Mouse (Mus musculus) adrenal gland (tissue): Measurements from ENCODE around the gene Elovl6.

Experiments
- intact Hi-C: fragments of 180-260 bp; cut with DNase I; formaldehyde crosslinking; loops from one replicate; pipeline ENCODE4 v1.15.1; 2025

The Elovl6 gene

GRCm38 (mm10) chr3:129596098-129596497, 63.9 kb downstream of the Elovl6 start:
- intact Hi-C loops = no loop called here

- intact Hi-C loops = no loop called here
Observed at GRCm38 (mm10) chr3:129602289-129602688, 70.1 kb downstream of the Elovl6 start.

- intact Hi-C loops = no loop called here
Observed at GRCm38 (mm10) chr3:129605487-129605886, 73.3 kb downstream of the Elovl6 start.

- intact Hi-C loops = no loop called here
Observed at GRCm38 (mm10) chr3:129605934-129606333, 73.8 kb downstream of the Elovl6 start.

- intact Hi-C loops = no loop called here
Observed at GRCm38 (mm10) chr3:129611626-129612025, 79.5 kb downstream of the Elovl6 start.

- intact Hi-C loops = no loop called here
Observed at GRCm38 (mm10) chr3:129612311-129613097, 80.3 kb downstream of the Elovl6 start.

- intact Hi-C loops = no loop called here
Observed at GRCm38 (mm10) chr3:129613756-129614155, 81.6 kb downstream of the Elovl6 start.

GRCm38 (mm10) chr3:129614216-129614615, 82.1 kb downstream of the Elovl6 start:
- intact Hi-C loops = no loop called here

- intact Hi-C loops = no loop called here
Observed at GRCm38 (mm10) chr3:129617450-129617849, 85.3 kb downstream of the Elovl6 start.

- intact Hi-C loops = no loop called here
Observed at GRCm38 (mm10) chr3:129619194-129619775, 87.1 kb downstream of the Elovl6 start.

- intact Hi-C loops = loop anchor here (5.0 kb wide), 1 partner anchor 89 kb away; the partner anchor contains the start of gene Elovl6
Observed at GRCm38 (mm10) chr3:129620802-129621201, 88.6 kb downstream of the Elovl6 start.

- intact Hi-C loops = loop anchor here (5.0 kb wide), 1 partner anchor 89 kb away; the partner anchor contains the start of gene Elovl6
Observed at GRCm38 (mm10) chr3:129621255-129621654, 89.1 kb downstream of the Elovl6 start.

- intact Hi-C loops = loop anchor here (5.0 kb wide), 1 partner anchor 90 kb away; the partner anchor contains the start of gene Elovl6
Observed at GRCm38 (mm10) chr3:129622120-129622519, 90.0 kb downstream of the Elovl6 start.

- intact Hi-C loops = loop anchor here (5.0 kb wide), 1 partner anchor 90 kb away; the partner anchor contains the start of gene Elovl6
Observed at GRCm38 (mm10) chr3:129622705-129623104, 90.5 kb downstream of the Elovl6 start.

GRCm38 (mm10) chr3:129624193-129624805, 92.1 kb downstream of the Elovl6 start:
- intact Hi-C loops = loop anchor here (5.0 kb wide), 1 partner anchor 92 kb away; the partner anchor contains the start of gene Elovl6

- intact Hi-C loops = no loop called here
Observed at GRCm38 (mm10) chr3:129627281-129627680, 95.1 kb downstream of the Elovl6 start.

- intact Hi-C loops = no loop called here
Observed at GRCm38 (mm10) chr3:129631018-129631417, 98.9 kb downstream of the Elovl6 start.

GRCm38 (mm10) chr3:129631857-129632256, 99.7 kb downstream of the Elovl6 start:
- intact Hi-C loops = no loop called here

- intact Hi-C loops = no loop called here
Observed at GRCm38 (mm10) chr3:129633518-129633917, 101.4 kb downstream of the Elovl6 start.

GRCm38 (mm10) chr3:129634260-129634901, 102.2 kb downstream of the Elovl6 start:
- intact Hi-C loops = no loop called here

- intact Hi-C loops = loop anchor here (5.0 kb wide), 1 partner anchor 330 kb away; no protein-coding TSS in a partner anchor
Observed at GRCm38 (mm10) chr3:129637446-129637845, 105.3 kb downstream of the Elovl6 start.
